Mouse (Mus musculus): ENCODE data around the gene Caskin1. TPM values are rescaled to one million over a fixed set of nuclear protein-coding genes. Genes with fewer than 3 reads are reported as not detected.

Caskin1 gene
- polyA plus RNA-seq, 1 experiment from 2014 or later = 25.4 TPM

DNA sequence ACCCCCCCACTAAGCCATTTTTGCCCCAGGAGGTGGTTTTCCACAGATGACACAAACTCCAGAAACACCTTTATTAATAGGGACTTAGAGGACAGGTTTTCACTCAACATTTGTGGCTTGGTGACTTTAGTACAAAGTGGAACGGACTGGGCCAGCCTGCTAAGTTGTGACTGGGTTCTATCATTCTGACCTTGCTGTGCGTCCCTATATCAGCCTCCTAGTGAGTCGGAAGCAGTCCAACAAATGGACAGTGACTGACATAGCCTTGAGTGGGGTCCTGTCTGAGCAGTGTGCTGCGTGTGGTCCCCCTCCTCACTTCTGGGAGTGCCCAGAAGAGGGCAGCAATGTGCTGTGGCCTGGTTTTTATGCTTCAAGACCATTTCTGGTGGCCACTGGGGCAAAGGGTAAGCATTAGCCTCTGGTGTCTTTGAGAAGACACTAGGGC lies 40.6 kb downstream of the Caskin1 start:
- peak overlapping the region; percentile 90 for H3K4me2 ChIP-seq (replicated peaks)
- peak overlapping the region; percentile 45 for H3K4me3 ChIP-seq
- H3K4me1 ChIP-seq = peaks cover 55% of the 10 kb centered on the region
- H3K9ac ChIP-seq = peak overlapping the region; percentile 58
- no peak for ATAC-seq (ENCODE audit: low FRiP score, low read depth)
- no peaks in the 10 kb centered on the region for H3K27me3 ChIP-seq (replicated peaks)
- H3K9me3 ChIP-seq = no peaks in the 10 kb centered on the region
- peaks cover 7% of the 10 kb centered on the region; the same call in 1 of the 2 replicates for H3K36me3 ChIP-seq
- H3K27ac ChIP-seq = no peak overlapping the region
- 1% methylated on average over 4 of the region's 4 CpGs for WGBS

DNA sequence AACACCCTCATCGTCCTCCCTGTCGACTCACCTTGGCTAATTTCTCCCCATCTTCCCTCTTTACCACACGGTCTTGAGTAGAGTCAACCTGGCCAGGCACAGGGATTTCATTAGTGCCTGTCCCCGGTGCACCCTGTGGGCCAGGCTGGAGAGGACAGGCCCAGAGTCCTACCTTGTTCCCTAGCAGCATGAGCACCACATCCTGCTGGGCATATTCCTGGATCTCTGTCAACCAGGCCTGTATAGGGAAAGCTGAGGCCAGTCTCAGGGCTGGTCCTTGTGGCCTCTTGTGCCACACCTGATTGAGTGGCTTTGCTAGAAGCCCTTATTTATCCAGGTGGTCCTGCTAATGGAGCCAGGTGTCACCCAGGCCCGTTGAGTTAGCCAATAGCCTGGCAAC lies 41.5 kb downstream of the Caskin1 start:
- ATAC-seq (ENCODE audit: low FRiP score, low read depth) = no peak
- WGBS = 17% methylated on average over 5 of the region's 5 CpGs
- Histone ChIP-seq H3K27ac (peak overlapping the region; percentile 22; the same call in 1 of the 2 replicates), H3K9me3 (no peaks in the 10 kb centered on the region), H3K4me2 (replicated peaks) (peak overlapping the region; percentile 90), H3K36me3 (peaks cover 7% of the 10 kb centered on the region; the same call in 1 of the 2 replicates), H3K9ac (peak overlapping the region; percentile 58), H3K4me1 (peaks cover 55% of the 10 kb centered on the region), H3K4me3 (peak overlapping the region; percentile 45), H3K27me3 (replicated peaks) (no peaks in the 10 kb centered on the region)

DNA sequence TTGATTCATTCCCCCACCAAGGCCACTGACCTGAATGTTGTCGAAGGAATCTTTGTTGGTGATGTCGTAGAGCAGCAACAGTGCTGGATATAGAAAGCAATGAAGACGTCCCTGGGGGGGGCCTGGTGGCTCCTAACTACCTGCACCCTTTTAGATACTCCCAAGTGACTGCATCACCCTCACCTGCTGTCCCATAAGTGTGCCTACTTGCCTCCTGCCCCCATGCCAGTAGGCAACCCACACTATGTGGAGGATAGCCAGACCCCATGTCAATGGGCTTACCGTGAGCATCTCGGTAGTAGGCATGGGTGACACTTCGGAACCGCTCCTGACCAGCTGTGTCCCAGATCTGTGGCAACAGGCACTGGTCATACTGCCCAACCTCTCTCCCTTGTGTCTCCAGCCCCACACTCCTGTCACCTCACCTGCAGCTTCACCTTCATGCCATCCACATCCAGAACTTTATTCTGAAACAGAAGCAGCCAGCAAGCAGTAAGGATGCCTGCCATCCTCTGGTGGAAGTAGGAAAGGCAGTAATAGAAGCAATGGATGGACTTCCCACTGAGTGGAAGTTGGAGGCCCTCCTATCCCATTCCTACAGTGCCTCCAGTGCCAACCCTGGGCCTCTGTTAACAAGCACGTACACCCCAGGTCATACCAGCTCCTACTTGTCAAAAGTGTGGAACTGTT lies 42.1 kb downstream of the Caskin1 start:
- no peaks in the 10 kb centered on the region for H3K27me3 ChIP-seq (replicated peaks)
- peak overlapping the region; percentile 58; the same call in 1 of the 2 replicates for H3K9ac ChIP-seq
- H3K4me1 ChIP-seq = peaks cover 52% of the 10 kb centered on the region

DNA sequence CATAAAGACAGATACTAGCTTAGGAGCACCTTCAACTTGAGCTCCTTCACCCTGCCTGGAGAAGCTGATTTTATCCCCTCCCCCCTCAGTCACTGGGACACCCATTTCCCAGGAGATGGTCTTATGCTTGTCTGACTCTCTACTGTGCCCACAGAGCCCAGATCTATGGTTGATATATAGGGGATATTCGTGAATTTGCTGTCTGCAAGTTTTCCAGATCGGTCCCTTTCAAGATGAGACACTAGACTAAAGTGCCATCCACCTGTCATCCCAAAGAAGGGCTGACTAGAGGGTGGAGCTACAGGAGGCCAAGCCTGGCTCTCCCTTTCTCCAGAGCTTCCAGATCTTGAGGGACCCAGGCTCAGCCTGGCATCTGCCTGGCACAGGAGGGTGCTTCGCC lies 42.7 kb downstream of the Caskin1 start:
- Histone ChIP-seq H3K4me2 (replicated peaks) (no peak overlapping the region), H3K9me3 (no peaks in the 10 kb centered on the region), H3K9ac (no peak overlapping the region), H3K27me3 (replicated peaks) (no peaks in the 10 kb centered on the region), H3K4me1 (peaks cover 52% of the 10 kb centered on the region), H3K36me3 (peaks cover 7% of the 10 kb centered on the region; the same call in 1 of the 2 replicates), H3K4me3 (no peak overlapping the region), H3K27ac (no peak overlapping the region)
- no peak for ATAC-seq (ENCODE audit: low FRiP score, low read depth)
- 69% methylated on average over 3 of the region's 3 CpGs for WGBS

More for the DNA sequence above, 42.1 kb downstream of the Caskin1 start:
- 22% methylated on average over 8 of the region's 8 CpGs for WGBS
- Histone ChIP-seq H3K36me3 (peaks cover 7% of the 10 kb centered on the region; the same call in 1 of the 2 replicates), H3K4me2 (replicated peaks) (peak overlapping the region; percentile 90), H3K27ac (no peak overlapping the region), H3K9me3 (no peaks in the 10 kb centered on the region), H3K4me3 (0 out of 2 replicates have a peak overlapping the region, but pooled peaks have one; percentile 9)
- no peak for ATAC-seq (ENCODE audit: low FRiP score, low read depth)

DNA sequence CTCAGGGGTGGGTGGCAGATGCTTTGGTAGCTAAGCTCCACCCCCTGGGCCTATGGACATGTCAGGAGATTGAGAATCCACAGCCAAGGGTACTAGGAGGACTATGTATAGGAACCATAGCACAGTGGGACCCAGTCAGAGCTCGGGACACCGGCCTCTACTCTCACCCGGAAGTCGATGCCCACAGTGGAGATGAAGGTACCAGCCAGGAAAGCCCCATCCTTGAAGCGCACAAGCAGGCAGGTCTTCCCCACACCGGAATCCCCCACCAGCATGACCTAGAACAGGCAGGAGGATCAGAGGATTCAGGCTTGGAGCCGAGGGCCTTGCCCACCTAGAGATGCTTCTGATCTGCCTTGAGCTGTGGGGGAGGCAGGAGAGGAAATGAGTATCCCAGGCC lies 43.6 kb downstream of the Caskin1 start:
- Histone ChIP-seq H3K4me1 (peaks cover 42% of the 10 kb centered on the region), H3K4me3 (no peak overlapping the region)
- 78% methylated on average over 7 of the region's 7 CpGs for WGBS

DNA sequence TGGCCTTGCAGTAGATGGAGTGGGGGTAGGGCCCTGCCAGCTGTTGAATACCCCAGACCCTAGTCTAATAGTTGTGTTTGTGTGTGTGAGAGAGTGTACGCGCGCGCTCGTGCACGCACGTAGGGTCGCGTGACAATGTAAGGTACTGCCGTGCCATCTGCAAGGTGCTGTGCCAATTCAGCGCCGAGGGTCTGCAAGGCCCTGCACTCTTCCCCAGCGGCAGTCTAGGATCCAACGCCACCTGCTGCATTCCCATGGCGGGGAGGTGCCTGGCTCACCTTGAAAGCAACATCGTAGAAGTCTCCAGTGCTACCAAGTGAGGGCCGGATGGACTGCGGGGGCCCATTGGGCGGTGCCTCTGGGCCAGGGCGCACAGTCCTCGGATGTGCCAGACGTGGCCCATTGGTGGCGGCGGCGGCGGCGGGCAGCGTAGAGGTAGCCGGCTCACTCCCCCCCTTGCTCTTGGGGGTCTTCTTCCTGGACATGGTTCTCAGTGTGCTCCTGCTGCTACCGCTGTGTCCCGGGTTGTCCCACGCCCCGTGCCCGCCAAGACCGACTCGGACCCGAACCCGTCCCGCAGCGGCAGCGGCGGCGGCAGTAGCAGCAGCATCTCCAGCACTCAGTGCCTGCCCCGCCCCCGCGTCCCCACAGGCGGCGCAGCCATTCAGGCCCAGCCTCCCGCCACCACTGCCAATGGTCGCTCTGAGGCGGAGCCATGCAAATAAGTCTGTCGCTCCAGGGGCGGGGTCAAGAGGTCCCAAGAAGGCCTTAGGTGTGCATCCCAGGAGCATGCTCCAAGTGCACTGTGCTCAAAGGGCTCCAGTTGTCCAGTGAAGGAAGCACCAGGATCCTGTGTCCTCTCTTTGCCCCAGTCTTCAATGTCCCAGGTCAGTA lies 44.9 kb downstream of the Caskin1 start:
- peak; percentile 41; the same call in 1 of the 2 replicates for ATAC-seq (ENCODE audit: low FRiP score, low read depth)
- 6% methylated on average over 53 of the region's 53 CpGs for WGBS

More for the DNA sequence above, 43.6 kb downstream of the Caskin1 start:
- Histone ChIP-seq H3K9me3 (no peaks in the 10 kb centered on the region), H3K9ac (0 out of 2 replicates have a peak overlapping the region, but pooled peaks have one; percentile 14), H3K27ac (no peak overlapping the region), H3K4me2 (replicated peaks) (no peak overlapping the region), H3K36me3 (peaks cover 7% of the 10 kb centered on the region; the same call in 1 of the 2 replicates), H3K27me3 (replicated peaks) (no peaks in the 10 kb centered on the region)
- no peak for ATAC-seq (ENCODE audit: low FRiP score, low read depth)

DNA sequence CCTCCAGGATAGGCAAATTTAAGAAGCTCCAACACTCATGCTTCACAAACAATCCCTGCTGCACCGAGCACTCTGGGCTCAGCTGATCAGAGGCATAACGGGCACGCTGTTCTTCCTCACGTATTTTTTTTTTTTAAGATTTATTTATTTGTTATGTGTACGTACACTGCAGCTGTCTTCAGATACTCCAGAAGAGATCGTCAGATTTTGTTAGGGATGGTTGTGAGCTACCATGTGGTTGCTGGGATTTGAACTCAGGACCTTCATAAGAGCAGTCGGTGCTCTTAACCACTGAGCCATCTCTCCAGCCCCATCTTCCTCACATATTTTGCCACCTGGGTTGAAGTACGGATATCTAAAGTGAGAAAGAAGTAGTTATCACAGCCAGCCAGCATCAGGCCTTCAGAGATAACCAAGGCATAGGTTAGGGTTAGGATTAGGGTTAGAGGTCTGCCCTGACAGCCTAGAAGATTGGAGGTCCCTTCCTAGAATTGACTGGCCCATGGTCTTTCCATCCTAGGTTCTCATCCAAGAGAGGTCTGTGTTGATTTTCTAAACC lies 45.8 kb downstream of the Caskin1 start, which contains the start of gene Rab26:
Gene Rab26 (minus strand): TSS at position 51 of the 559 bp plus-strand sequence.
- 90% methylated on average over 8 of the region's 8 CpGs for WGBS
- Histone ChIP-seq H3K4me1 (peaks cover 37% of the 10 kb centered on the region), H3K36me3 (peaks cover 7% of the 10 kb centered on the region; the same call in 1 of the 2 replicates), H3K4me2 (replicated peaks) (peak within 1 kb of the TSS; percentile 68), H3K9ac (0 out of 2 replicates have a peak within 1 kb of the TSS, but pooled peaks have one; percentile 29), H3K27me3 (replicated peaks) (no peaks in the 10 kb centered on the region), H3K9me3 (no peaks in the 10 kb centered on the region), H3K4me3 (peak within 1 kb of the TSS; percentile 26), H3K27ac (no peak within 1 kb of the TSS)
- no peak for ATAC-seq (ENCODE audit: low FRiP score, low read depth)

More for the DNA sequence above, 44.9 kb downstream of the Caskin1 start:
- H3K27ac ChIP-seq = no peak overlapping the region
- no peaks in the 10 kb centered on the region for H3K9me3 ChIP-seq
- peaks cover 7% of the 10 kb centered on the region; the same call in 1 of the 2 replicates for H3K36me3 ChIP-seq
- 0 out of 2 replicates have a peak overlapping the region, but pooled peaks have one; percentile 29 for H3K9ac ChIP-seq
- peaks cover 45% of the 10 kb centered on the region for H3K4me1 ChIP-seq
- peak overlapping the region; percentile 26 for H3K4me3 ChIP-seq
- H3K4me2 ChIP-seq (replicated peaks) = peak overlapping the region; percentile 68
- no peaks in the 10 kb centered on the region for H3K27me3 ChIP-seq (replicated peaks)

DNA sequence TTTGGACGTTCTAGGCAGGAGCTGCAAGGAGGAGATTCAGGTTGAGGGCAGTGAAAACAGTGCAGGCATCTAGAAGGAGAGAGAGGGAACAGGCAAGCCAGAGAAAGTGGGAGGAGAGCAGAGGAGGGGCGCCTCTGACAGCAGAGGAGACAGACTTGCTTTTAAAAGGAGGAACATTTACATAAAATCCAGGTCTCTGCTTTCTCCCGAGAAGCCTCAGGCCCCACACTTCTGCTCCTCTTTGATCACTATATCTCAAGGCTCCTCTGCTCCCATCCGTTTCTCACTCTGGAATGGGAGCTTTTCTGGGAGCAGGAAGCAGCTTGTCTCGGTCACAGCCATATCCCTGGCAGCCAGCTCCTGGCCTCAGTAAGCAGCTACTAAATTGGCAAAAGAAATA lies 46.9 kb downstream of the Caskin1 start:
- WGBS = 51% methylated on average over 5 of the region's 5 CpGs
- Histone ChIP-seq H3K4me2 (replicated peaks) (no peak overlapping the region), H3K4me1 (peaks cover 26% of the 10 kb centered on the region), H3K27me3 (replicated peaks) (no peaks in the 10 kb centered on the region), H3K4me3 (no peak overlapping the region), H3K9ac (no peak overlapping the region), H3K36me3 (peaks cover 5% of the 10 kb centered on the region; the same call in 1 of the 2 replicates), H3K27ac (no peak overlapping the region), H3K9me3 (no peaks in the 10 kb centered on the region)
- no peak for ATAC-seq (ENCODE audit: low FRiP score, low read depth)

DNA sequence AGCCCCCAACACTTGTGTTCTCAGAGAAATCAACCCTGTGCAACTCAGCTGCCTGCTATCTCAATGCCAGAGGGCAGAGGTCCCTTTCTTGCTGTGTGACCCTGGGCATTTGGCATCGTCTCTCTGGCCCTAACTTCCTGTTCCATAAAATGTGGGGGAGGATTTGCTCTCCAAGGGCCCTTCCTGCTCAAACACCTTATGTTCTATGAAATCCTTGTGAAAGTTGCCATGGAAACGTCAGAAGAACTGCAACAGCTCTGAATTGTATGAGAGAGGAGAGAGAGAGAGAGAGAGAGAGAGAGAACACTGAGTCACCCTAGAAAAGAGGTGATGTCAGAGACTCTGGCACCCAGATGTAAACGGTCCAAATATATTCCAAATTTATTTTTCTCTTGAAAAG lies 49.1 kb downstream of the Caskin1 start:
- WGBS = 46% methylated on average over 3 of the region's 3 CpGs
- H3K36me3 ChIP-seq = no peaks in the 10 kb centered on the region
- H3K9ac ChIP-seq = no peak overlapping the region

DNA sequence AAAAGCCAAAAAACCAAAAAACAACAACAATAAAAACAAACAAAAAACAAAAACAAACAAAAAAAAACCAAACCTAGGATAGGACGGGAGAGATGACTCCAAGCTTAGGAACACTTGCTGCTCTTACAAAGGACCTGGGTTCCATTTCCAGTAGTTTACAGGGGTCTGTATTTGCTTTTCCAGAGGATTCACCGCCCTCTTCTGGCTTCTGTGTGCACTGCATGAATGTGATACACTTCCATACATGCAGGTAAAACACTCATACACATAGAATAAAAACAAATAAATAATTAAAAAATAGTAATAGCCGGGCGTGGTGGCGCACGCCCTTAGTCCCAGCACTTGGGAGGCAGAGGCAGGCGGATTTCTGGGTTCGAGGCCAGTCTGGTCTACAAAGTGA lies 50.5 kb downstream of the Caskin1 start:
- H3K36me3 ChIP-seq = no peaks in the 10 kb centered on the region
- no peak overlapping the region for H3K4me2 ChIP-seq (replicated peaks)
- H3K4me1 ChIP-seq = peaks cover 5% of the 10 kb centered on the region; the same call in 1 of the 2 replicates
- 74% methylated on average over 8 of the region's 8 CpGs for WGBS
- no peaks in the 10 kb centered on the region for H3K27me3 ChIP-seq (replicated peaks)
- H3K9ac ChIP-seq = no peak overlapping the region
- no peak overlapping the region for H3K4me3 ChIP-seq
- ATAC-seq (ENCODE audit: low FRiP score, low read depth) = no peak
- H3K9me3 ChIP-seq = no peaks in the 10 kb centered on the region
- no peak overlapping the region for H3K27ac ChIP-seq

More for the DNA sequence above, 49.1 kb downstream of the Caskin1 start:
- peaks cover 17% of the 10 kb centered on the region for H3K4me1 ChIP-seq
- H3K27me3 ChIP-seq (replicated peaks) = no peaks in the 10 kb centered on the region
- no peak overlapping the region for H3K4me2 ChIP-seq (replicated peaks)
- H3K27ac ChIP-seq = no peak overlapping the region
- no peaks in the 10 kb centered on the region for H3K9me3 ChIP-seq
- ATAC-seq (ENCODE audit: low FRiP score, low read depth) = no peak
- H3K4me3 ChIP-seq = no peak overlapping the region

DNA sequence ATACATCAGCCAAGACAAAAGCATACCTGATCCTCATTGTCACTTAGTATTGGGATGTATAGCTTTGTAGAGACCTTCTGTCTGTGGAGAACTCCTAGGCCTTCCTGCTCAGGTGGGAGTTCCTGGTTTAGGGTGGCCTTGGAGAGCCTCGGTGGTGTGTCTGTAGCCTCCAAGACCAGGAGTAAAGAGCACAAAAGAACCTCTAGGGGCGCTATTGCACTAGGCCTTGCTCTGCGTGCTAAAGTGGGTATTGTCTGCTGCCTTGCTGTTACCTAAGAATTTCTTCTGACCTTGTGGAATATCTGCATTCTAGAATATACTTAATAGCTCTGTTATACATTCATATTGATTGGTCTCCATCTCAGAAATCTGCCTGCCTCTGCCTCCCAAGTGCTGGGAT lies 52.0 kb downstream of the Caskin1 start:
- WGBS = 8% methylated on average over 3 of the region's 3 CpGs
- Histone ChIP-seq H3K27ac (no peak overlapping the region), H3K4me3 (no peak overlapping the region), H3K9ac (no peak overlapping the region), H3K4me1 (peaks cover 9% of the 10 kb centered on the region), H3K9me3 (no peaks in the 10 kb centered on the region), H3K27me3 (replicated peaks) (0 out of 2 replicates have a peak, but pooled peaks cover 3% of the 10 kb centered on the region), H3K36me3 (no peaks in the 10 kb centered on the region), H3K4me2 (replicated peaks) (no peak overlapping the region)
- ATAC-seq (ENCODE audit: low FRiP score, low read depth) = no peak
